Mouse (Mus musculus) E14TG2a.4 (cell line): ENCODE data around the gene Lrr1.
"Not testable (repeated sequence)": the region's sequence is repeated elsewhere in the genome, so short reads cannot be mapped to it uniquely, and the experiment has no call there.

Experiments
- CTCF ChIP-seq: conservative IDR thresholded peaks from 2 replicates; pipeline ENCODE4 v1.5.1; 2014; ENCODE audit warnings: low read length
- POU5F1 ChIP-seq: IDR thresholded peaks from 2 replicates; pipeline ENCODE4 v1.6.1; 2014; ENCODE audit warnings: low read length, borderline replicate concordance

DNA sequence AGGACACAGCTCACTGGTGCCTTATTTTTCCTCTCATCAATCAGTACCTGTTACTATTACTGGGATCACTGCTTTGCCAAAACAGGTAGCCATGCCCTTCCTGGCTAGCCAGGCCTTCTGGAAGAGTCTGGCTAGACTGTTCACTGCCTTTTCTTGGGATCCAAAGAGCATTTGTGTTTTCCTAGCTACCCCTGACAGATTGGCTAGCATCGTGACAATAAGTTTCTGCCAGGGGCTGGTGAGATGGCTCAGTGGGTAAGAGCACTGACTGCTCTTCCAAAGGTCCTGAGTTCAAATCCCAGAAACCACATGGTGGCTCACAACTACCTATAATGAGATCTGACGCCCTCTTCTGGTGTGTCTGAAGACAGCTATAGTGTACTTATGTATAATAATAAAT, 7.9 kb upstream of the Lrr1 start:
- not testable (repeated sequence) for TF ChIP-seq CTCF, POU5F1
